Mouse (Mus musculus) megakaryocyte progenitor cell, adult 5-6 weeks (primary cell): Measurements from ENCODE around the gene Nfasc. TPM values are rescaled to one million over a fixed set of nuclear protein-coding genes. Genes with fewer than 3 reads are reported as not detected.

ENCODE experiments used
- ATAC-seq: replicated peaks from 2 replicates; pipeline ENCODE4 v1.8.0; 2016; ENCODE audit warnings: mild to moderate bottlenecking, moderate TSS enrichment, inconsistent platforms; ENCODE audit not compliant: poor library complexity
- total RNA-seq, 2 experiments: library from RNA; stranded (forward) in 1 of 2; stranded (reverse) in 1 of 2; fragments of 157-497, 149-512 nt in 1 of 2; fragments of 200-1000 nt in 1 of 2; gene quantifications; 2 replicates each; pipeline versions ENCODE4 v1.2.3 to v1.2.4; 2015 to 2017

Nfasc gene
- total RNA-seq, 2 experiments from 2014 or later = not detected

DNA sequence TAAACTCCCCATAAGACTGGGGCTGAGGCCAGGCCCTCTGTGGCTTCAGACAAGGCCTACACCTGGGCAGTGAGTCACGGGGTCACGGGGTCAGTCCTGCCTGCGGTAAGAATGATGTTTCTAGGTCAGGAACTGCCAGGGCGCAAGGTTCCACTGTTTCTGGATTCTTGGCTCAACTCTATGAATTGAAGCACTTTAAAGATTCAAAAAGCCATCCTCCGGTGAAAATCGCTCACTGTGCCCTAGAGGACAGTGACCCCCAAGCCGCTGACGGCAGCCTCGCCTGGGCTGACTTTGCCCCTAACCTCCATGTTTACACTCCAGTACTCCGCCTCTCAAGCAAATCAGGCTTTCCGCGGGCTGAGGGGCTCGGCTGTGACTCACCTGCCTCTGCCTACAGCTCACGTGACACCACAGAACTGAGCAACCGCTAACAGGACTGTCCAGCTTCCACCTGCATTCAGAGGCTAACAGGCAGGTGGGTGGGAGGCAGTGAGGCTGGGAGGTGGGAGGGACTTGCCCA is 154.9 kb downstream of the Nfasc start:
- ATAC-seq = no peak

- no peak for ATAC-seq
Observed at GRCm38 (mm10) chr1:132585376-132585775, 156.2 kb downstream of the Nfasc start.

DNA sequence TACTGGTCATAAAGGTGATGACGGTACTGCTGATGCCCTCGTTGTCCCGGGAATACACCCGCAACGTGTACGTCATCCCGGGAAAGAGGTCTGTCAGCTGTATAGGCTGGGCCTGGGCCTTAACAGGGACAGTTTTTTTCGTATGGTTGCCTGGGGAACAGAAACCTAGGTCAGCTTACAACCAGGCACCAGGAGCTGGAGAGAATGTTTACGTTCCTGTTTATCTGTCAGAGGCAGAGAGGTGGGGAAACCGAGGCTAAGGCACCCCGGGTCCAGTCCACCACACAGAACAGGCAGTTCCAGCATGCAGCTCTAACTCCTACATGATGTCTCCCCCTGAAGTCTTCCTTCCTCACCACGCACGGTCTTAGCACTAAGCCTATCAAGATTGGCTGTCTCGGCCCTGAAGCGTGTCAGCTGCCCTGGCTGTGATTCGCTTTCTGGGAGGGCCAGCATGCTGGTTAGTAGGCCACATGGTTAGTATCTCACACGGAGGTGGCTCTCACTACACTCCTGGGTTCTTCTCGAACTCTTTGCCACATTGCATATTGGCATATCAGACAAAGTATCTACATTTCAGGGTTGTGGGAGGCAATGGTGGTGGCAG is 158.5 kb downstream of the Nfasc start:
- ATAC-seq = no peak

DNA sequence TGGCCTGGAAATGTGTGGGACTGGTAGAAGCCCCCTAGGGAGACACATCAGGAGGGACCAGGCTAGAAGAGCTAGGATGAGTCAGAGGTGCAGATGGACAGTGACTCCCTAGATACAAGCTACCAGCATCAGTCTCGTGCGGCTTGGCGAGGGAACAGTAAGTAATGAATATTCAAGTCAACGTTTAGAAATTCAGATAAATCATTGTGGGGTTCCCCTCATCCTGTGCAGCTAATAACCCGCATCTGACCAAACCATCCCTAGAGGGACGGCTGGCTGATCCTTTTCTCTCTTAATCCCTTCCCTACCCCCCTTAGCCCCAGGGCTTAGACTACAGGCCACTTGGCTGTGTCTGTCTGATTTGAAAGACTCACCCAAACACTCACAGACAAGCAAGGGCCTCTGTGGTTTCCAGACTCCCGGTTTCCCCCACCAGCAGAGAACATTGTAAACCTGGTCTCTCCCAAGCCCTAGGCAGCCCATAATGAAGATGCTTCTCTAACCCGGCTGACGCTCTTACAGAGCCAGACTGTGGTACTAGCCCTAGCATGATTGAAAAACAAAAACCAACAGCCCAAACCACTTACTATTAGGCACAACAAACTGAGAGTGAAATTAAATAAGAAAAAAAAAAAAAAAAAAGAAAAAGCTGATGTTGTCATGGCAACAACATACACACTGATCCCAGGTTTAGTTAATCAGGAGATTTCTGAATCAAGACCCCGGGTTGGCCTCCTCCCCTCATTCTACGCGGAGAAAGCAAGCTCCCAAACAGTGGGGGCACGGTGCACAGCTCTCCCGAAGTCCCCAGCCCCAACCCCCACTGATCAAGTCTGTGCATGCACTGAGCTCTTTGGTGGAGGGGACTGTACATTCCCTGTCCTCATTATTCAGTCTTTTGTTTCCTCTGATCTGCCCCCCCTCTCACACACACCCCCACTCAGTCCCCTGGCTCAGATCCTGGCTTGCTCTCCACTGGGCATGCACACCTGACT is 159.5 kb downstream of the Nfasc start:
- no peak for ATAC-seq

DNA sequence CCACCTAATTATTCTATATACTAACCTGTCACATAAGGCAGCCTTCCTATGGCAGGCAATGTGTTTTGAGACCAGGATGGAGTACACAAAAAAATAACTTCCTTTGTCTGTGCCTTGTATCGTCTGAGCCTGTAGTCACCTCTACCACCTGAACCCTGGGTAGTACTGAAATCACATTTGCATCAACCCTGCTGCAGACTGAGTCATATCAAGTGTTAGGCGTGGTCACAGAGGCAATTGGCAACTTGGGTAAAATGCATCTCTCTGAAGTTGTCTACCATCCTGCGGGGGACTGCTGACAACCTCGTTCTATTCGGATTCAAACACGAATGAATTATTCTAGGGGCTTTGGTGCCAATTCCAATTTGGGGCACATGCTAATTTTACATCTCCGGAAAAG is 161.5 kb downstream of the Nfasc start:
- no peak for ATAC-seq

DNA sequence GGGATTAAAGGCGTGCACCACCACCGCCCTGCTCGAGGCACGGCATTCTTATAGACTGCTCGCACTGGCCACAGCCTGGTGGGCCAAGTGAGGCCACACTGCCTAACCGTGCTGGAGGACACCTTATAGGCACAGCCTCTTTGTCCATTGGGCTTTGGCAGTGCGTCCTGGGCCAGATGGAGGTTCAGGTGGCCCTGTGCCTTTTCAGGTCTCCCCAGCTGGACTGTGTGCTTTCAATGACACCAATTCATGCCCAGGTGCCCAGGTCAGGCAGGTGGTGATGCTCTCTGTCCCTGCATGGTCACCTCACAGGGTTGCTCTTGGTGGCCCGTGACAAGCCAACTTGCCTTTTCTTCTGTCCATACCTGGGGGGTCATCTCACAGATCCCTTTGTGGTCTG is 164.8 kb downstream of the Nfasc start:
- ATAC-seq = no peak

DNA sequence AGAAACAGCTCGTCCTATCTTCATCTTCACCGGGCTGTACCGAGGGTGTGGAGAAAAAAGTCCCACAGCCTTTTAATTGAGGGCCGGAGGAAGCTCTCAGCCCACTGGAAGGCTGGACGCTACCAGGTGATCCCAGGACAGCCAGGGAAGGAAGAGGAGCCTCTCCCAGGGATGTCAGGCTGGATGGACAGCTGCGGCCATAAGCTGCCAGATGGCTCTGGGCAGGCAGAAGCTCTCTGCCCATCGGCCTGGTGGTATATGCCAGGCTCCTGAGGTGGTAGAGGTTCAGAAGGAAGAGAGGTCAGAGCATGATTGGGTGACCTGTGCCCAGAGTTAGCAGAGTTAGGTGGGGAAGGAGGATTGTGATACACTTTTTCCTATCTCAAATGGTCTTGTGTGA is 168.7 kb downstream of the Nfasc start:
- no peak for ATAC-seq

DNA sequence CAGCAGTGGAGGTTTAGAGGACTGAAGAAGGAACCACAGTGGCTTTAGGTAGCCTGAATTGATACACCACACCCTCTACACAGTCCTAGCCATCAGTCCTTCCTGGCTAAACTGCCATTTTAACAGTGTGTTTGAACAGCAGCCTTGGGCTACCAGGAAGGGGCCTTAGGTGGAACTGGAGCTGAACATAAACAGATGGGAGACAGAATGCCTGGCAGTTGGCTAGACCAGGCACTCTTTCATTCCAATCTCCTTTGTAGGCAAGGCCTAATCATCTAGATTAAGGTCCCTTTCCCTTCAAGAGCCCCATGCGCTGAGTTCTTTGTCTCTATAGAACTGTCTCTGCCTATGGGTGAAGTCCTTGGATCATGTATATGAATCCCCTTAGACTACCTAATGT is 170.0 kb downstream of the Nfasc start:
- ATAC-seq = no peak

- ATAC-seq = no peak
Observed at GRCm38 (mm10) chr1:132570906-132571305, 170.7 kb downstream of the Nfasc start.

GRCm38 (mm10) chr1:132570068-132570780 is 171.4 kb downstream of the Nfasc start:
- ATAC-seq = no peak

GRCm38 (mm10) chr1:132569516-132569915 is 172.1 kb downstream of the Nfasc start:
- no peak for ATAC-seq

DNA sequence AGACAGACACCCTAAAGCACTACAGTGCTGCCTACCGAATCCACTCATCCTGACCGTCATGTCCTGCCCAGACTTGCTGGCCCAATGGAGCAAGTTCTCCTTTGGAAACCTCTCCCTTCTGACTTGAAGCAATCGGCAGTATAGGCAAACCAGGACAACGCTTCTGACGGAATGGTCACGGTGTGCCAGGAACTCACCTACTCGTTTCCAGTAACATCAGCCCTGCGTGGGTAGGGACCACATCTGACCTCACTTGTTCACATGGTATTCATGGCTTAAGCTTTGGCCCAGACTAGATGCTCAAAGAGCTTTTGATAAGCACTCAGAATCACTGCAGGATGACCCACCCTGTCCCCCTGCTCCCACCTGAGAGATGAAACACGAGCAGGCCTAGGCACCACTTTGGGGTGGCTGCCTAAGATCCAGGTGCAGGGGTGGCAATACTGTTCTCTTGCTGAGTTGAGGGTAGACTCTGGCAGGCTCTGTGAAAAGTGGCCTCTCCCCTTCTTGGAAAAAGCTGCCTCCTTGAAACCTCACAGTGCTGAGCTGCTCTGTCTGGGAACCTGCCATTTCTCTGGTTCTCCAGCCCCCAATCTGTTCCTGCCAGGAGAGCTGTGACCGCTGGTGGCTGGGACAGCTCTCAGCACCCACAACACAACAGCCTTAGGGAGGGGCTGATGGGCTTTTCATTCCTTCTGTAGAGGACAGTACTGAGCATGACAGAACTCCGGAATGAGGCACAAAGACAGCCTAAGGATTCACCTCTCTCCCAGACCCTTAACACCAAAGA is 174.1 kb downstream of the Nfasc start:
- ATAC-seq = no peak

DNA sequence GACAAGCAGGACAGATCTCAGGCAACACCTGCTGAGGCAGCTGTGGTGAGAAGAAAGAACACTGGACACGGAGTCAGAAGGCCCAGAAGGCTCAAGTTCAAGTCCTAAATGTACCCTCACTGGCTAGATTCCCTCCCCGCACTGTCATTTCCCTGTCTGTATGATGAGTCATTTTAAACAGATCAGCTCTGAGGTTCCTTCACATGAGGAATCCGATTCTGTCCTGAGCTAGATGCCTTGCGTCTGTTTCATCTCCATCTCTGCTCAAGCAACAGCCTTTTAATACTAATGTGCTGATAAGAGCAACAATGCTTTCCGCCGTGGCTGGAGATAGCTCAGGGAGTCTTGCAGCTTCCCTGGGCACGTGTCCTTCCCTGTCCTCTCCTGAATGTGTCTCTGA is 175.8 kb downstream of the Nfasc start:
- no peak for ATAC-seq

- no peak for ATAC-seq
Observed at GRCm38 (mm10) chr1:132564946-132565345, 176.7 kb downstream of the Nfasc start.

DNA sequence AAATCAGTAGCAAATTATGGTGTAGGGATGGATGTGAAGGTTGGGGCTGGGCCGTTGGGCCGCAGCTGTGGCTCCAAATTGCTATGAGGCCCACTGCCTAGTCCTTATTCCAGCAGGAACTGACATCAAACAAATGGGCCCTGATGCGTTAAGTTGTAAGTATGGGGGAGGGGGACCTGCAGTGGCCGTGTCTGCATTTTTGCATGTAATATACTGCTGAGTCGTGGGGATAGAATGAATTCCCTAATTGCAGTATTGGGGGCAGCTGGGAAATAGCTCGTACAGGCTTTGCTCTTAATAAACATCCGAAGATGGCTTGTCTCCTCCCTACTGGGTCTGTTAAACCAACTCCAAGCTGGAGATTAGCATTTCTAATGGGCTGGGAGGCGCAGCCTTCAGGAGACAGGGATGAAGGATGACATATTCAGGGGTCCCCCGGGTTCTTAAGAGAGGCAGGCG is 179.2 kb downstream of the Nfasc start:
- no peak for ATAC-seq

GRCm38 (mm10) chr1:132560907-132561700 is 180.5 kb downstream of the Nfasc start:
- no peak for ATAC-seq

DNA sequence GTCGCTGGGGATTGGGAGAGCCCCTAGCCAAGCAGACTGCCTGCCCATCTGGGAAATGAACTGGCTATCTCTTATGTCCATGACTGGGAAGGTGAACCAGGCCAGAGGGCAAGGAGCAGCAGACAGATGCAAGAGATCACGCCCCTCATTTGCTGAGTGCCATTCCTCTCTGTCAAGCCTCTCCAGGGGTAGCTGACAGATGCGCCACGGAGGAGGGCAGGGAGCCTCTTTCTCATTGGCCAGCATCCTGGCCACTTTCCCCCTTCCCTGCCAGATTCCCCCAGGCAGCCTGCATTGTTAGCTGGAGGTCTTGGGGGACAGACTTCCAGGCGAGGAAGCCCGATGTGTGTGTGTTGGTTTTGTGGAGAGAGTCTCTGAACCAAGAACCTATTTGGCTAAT is 182.6 kb downstream of the Nfasc start:
- ATAC-seq = no peak

- ATAC-seq = 0 out of 2 replicates have a peak, but pooled peaks have one; percentile 31
Observed at GRCm38 (mm10) chr1:132557901-132558631, 183.5 kb downstream of the Nfasc start.

DNA sequence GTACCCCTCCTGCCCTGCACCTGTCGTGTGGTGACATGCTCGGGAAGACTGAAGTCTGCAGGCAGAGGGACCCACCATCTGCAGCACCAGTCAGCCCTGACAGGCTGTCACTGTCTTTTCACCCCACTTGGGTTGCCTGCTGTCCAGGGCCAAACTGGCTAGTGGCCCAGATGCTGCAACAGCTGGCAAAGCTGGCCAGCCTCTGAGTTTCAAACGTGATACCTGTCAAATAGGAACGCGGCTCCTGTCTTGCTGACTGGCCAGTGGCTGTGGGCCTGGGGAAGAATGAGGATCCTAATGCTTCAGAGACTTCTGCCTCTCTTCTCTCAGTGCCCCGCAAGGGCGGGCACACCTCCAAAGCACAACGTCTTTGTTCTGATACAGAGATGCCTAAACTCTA is 197.8 kb downstream of the Nfasc start:
- no peak for ATAC-seq
